Mouse (Mus musculus): ENCODE results near the gene Polr2j.

DNA sequence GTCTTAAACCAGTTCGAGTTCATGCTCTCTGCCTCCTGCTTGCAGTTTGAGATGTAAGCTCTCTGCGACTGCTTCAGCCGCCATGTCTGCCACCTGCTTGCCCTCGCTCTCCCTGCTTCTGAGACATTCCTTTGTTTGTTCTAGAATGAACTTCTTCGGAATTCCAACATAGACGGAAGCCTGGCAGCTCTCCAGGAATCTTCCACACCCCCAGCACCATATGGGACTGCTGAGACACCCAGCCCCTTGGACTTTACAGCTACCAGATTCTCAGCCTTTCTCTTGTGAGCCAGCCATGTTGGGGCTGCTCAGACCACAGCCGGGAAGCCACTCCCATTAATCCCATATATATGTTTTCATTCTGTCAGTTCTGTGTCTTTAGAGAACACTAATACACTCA, 40.1 kb upstream of the Polr2j start:
- TF ChIP-seq POLR2A (IDR thresholded peaks at IDR 0.05; ENCODE audit: extremely low read depth, insufficient read depth, low read length) (no peak), CTCF (IDR thresholded peaks at IDR 0.05; ENCODE audit: extremely low read depth, insufficient read depth, low read length) (no peak)
